Comparison of ENCODE assay signal across 12 mouse cellular contexts in the genomic region with DNA sequence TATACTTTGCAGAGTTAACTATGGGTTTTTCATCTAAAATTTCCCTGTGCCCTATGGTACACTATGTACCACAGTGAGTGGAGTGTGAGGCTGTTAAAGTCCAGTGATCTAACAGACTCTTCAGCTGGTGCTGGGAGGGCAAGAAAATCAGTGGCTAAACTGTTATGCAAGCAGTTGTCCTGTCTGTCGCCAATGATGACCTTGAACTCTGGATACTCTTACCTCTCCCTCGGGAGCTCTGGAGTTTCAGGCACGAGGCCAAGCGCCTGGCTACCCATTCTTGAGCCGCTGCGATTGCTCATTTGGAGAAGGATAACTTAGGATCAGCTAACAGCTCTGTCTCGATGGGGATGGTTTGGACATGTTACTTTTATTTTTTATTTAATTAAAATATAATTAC. TPM values are rescaled to one million over a fixed set of nuclear protein-coding genes. Genes with fewer than 3 reads are reported as not detected.
DNase-seq lines count a peak whose midpoint lies in the region; ATAC-seq and TF ChIP-seq lines count a peak whose summit lies in the region.
"Had no signal": no experiment of that assay in that cellular context is flagged by ENCODE, and none has a peak within 500 bp of the region (broad histone marks: within the 10 kb centered on the region; RNA-seq: fewer than 3 reads in every experiment).

No protein-coding gene starts in this region.

- TF ChIP-seq EP300 in heart, postnatal 0 days (IDR thresholded peaks at IDR 0.05; ENCODE audit: low read depth): no peak

- H3K27me3 ChIP-seq in liver, embryonic 15.5 days: no peaks in the 10 kb centered on the region
- H3K27me3 ChIP-seq in liver, embryonic 11.5 days (replicated peaks; ENCODE audit: control insufficient read depth, insufficient read depth, low read length): no peaks in the 10 kb centered on the region
- no peaks in the 10 kb centered on the region for H3K27me3 ChIP-seq in heart, postnatal 0 days (ENCODE audit: control insufficient read depth, insufficient read depth, low read length)
- H3K27me3 ChIP-seq: CH12.LX; limb, embryonic 13.5 days had no signal

- H3K4me2 ChIP-seq in liver, embryonic 15.5 days: no peak overlapping the region
- H3K4me2 ChIP-seq in liver, embryonic 11.5 days: no peak overlapping the region
- no peak overlapping the region for H3K4me2 ChIP-seq in heart, postnatal 0 days (ENCODE audit: low read depth, low read length)
- H3K4me2 ChIP-seq: limb, embryonic 13.5 days had no signal

- no peak overlapping the region for H3K9ac ChIP-seq in liver, embryonic 15.5 days
- no peak overlapping the region for H3K9ac ChIP-seq in liver, embryonic 11.5 days (ENCODE audit: low read depth, low read length)
- no peak overlapping the region for H3K9ac ChIP-seq in heart, postnatal 0 days (replicated peaks; ENCODE audit: low read depth, low read length)
- H3K9ac ChIP-seq: limb, embryonic 13.5 days had no signal

- no peak overlapping the region for H3K4me3 ChIP-seq in liver, embryonic 15.5 days (replicated peaks)
- no peak overlapping the region for H3K4me3 ChIP-seq in liver, embryonic 11.5 days (ENCODE audit: low read depth, low read length)
- no peak overlapping the region for H3K4me3 ChIP-seq in heart, postnatal 0 days (ENCODE audit: low read depth, low read length)
- H3K4me3 ChIP-seq: limb, embryonic 13.5 days had no signal

- DNase-seq in liver, embryonic 11.5 days (ENCODE audit: low spot score): no peak
- peak; percentile 70 to 76 for DNase-seq in adrenal gland, postnatal 36 days
- DNase-seq in heart, postnatal 0 days (ENCODE audit: low spot score): peak; percentile 70
- peak; percentile 49 for DNase-seq in skeletal muscle tissue, adult 2 months (ENCODE audit: low read depth, low spot score)
- no peak for DNase-seq in frontal cortex, postnatal 25 days (ENCODE audit: low spot score in 2 of 2)
- no peak for DNase-seq in Muller cell, postnatal 12 days (ENCODE audit: inconsistent ontology term)
- DNase-seq: cerebellum, adult 9-10 months; thymus, postnatal 14 days had no signal

- no peaks in the 10 kb centered on the region for H3K36me3 ChIP-seq in liver, embryonic 15.5 days (replicated peaks)
- no peaks in the 10 kb centered on the region for H3K36me3 ChIP-seq in liver, embryonic 11.5 days (ENCODE audit: control insufficient read depth, insufficient read depth, low read length)
- no peaks in the 10 kb centered on the region for H3K36me3 ChIP-seq in heart, postnatal 0 days (replicated peaks; ENCODE audit: control insufficient read depth, insufficient read depth, low read length)
- H3K36me3 ChIP-seq: limb, embryonic 13.5 days had no signal

- no peak overlapping the region for H3K27ac ChIP-seq in liver, embryonic 15.5 days (replicated peaks)
- H3K27ac ChIP-seq in liver, embryonic 11.5 days (ENCODE audit: low read depth, low read length): no peak overlapping the region
- peak overlapping the region; percentile 44 for H3K27ac ChIP-seq in heart, postnatal 0 days (ENCODE audit: low read depth)
- H3K27ac ChIP-seq: limb, embryonic 13.5 days had no signal

- 0 out of 2 replicates have a peak, but pooled peaks cover 2% of the 10 kb centered on the region for H3K4me1 ChIP-seq in liver, embryonic 15.5 days (replicated peaks)
- H3K4me1 ChIP-seq in liver, embryonic 11.5 days (replicated peaks; ENCODE audit: control insufficient read depth, insufficient read depth, low read length): no peaks in the 10 kb centered on the region
- peaks cover 8% of the 10 kb centered on the region; the same call in 1 of the 2 replicates for H3K4me1 ChIP-seq in heart, postnatal 0 days (ENCODE audit: control insufficient read depth, insufficient read depth)
- H3K4me1 ChIP-seq: limb, embryonic 13.5 days had no signal

- ATAC-seq in liver, embryonic 15.5 days (ENCODE audit: insufficient read depth): 0 out of 2 replicates have a peak, but pooled peaks have one; percentile 9
- no peak for ATAC-seq in liver, embryonic 11.5 days (replicated peaks; ENCODE audit: low FRiP score)
- peak; percentile 84 for ATAC-seq in heart, postnatal 0 days (ENCODE audit: insufficient read depth, low read depth)
- no peak for ATAC-seq in cerebellum, adult (ENCODE audit: insufficient number of reproducible peaks, low FRiP score, low TSS enrichment)

- no peaks in the 10 kb centered on the region for H3K9me3 ChIP-seq in liver, embryonic 15.5 days (replicated peaks)
- no peaks in the 10 kb centered on the region for H3K9me3 ChIP-seq in liver, embryonic 11.5 days (ENCODE audit: control insufficient read depth, low read length)
- no peaks in the 10 kb centered on the region for H3K9me3 ChIP-seq in heart, postnatal 0 days (replicated peaks; ENCODE audit: control insufficient read depth, low read length)
- H3K9me3 ChIP-seq: limb, embryonic 13.5 days had no signal

- WGBS in liver, embryonic 15.5 days (ENCODE audit: insufficient replicate concordance): 62% methylated on average over 7 of the region's 7 CpGs
- 75% methylated on average over 7 of the region's 7 CpGs for WGBS in liver, embryonic 11.5 days
- 24% methylated on average over 7 of the region's 7 CpGs for WGBS in heart, postnatal 0 days

- TF ChIP-seq CTCF in heart, postnatal 0 days (IDR thresholded peaks at IDR 0.05; ENCODE audit: low read depth): no peak

RNA-seq across cellular contexts. Expression of gene Sppl2a, which starts 18.1 kb away (rescaled TPM):
- 20.0 and 25.3 TPM in 2 replicates for polyA plus RNA-seq in liver, embryonic 15.5 days (2015; fragmentation: Nextera tagmentation; extraction: Ambion mirVana)
- polyA plus RNA-seq in liver, embryonic 11.5 days (2014; fragmentation: Nextera tagmentation; extraction: Ambion mirVana): 33.1 and 37.9 TPM in 2 replicates
- total RNA-seq in adrenal gland, postnatal 36 days (2021): 10 to 100 TPM; 91.4 to 95.3 TPM
- total RNA-seq in heart, postnatal 0 days (2014; rRNA removed; ENCODE audit: low replicate concordance): 32.6 and 42.7 TPM in 2 replicates
- 28.7 and 30.3 TPM in 2 replicates for polyA plus RNA-seq in heart, postnatal 0 days (2015; fragmentation: Nextera tagmentation; extraction: Ambion mirVana)

RNA-seq across cellular contexts. Expression of gene Ap4e1, which starts 57.4 kb away (rescaled TPM):
- polyA plus RNA-seq in liver, embryonic 15.5 days (2015; fragmentation: Nextera tagmentation; extraction: Ambion mirVana): 3.9 and 4.4 TPM in 2 replicates
- 13.3 and 13.9 TPM in 2 replicates for polyA plus RNA-seq in liver, embryonic 11.5 days (2014; fragmentation: Nextera tagmentation; extraction: Ambion mirVana)
- total RNA-seq in adrenal gland, postnatal 36 days (2021): 10 to 100 TPM; 11.1 to 11.6 TPM
- total RNA-seq in heart, postnatal 0 days (2014; rRNA removed; ENCODE audit: low replicate concordance): 5.1 and 8.3 TPM in 2 replicates
- polyA plus RNA-seq in heart, postnatal 0 days (2015; fragmentation: Nextera tagmentation; extraction: Ambion mirVana): 4.0 and 4.1 TPM in 2 replicates

Comparison
In these comparisons a context has a peak if more than half of its experiments do, and no peak if none do; other contexts are left out.
1. ATAC-seq: peak in liver, embryonic 15.5 days (single experiment) and heart, postnatal 0 days (single experiment); none in liver, embryonic 11.5 days (single experiment) and cerebellum, adult (single experiment).
2. DNase-seq: peak in adrenal gland, postnatal 36 days (2 of 2), heart, postnatal 0 days (single experiment) and skeletal muscle tissue, adult 2 months (single experiment); none in liver, embryonic 11.5 days (single experiment), frontal cortex, postnatal 25 days (0 of 2) and Muller cell, postnatal 12 days (single experiment).